Mouse (Mus musculus): ENCODE results near the gene Lzts2.

Gene Lzts2

GRCm38 (mm10) chr19:45002301-45002700, 11.9 kb upstream of the Lzts2 start:
- DNase-seq (ENCODE audit: extremely low read depth, insufficient read length, low spot score), result no peak

DNA sequence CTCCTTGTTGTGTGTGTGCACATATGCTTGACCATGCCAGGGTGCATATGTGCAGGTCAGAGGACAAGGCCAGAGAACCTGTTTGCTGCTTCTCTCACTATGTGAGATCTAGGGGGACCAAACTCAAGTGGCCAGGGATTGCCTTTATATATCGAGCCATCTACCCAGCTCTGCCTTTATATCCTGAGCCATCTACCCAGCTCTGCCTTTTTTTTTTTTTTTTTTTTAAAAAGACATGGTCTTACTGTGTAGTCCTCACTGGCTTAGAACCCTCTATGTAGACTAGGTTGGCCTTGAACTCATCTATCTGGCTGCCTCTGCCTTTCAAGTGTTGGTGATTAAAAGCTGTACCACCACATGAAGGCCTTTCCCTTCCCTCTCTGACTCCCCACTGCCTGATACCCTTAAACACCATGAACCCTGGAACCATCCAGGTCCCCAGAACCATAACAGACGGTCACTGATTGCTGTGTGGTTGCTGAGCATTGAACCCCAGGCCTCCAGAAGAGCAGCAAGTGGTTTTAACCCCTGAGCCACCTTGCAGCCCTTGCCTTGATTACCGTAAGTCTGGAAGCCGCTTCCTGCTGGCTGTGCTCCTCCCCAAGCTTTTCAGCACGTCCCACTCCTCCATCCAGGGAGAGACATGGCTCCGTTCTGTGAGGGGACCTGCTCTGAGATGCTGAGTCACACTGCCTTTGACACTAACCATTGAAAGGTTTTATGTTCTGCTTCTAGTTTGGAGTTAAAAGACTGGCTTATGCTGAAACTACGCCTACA, 10.3 kb upstream of the Lzts2 start:
- no peak for DNase-seq (ENCODE audit: extremely low read depth, insufficient read length, low spot score)

DNA sequence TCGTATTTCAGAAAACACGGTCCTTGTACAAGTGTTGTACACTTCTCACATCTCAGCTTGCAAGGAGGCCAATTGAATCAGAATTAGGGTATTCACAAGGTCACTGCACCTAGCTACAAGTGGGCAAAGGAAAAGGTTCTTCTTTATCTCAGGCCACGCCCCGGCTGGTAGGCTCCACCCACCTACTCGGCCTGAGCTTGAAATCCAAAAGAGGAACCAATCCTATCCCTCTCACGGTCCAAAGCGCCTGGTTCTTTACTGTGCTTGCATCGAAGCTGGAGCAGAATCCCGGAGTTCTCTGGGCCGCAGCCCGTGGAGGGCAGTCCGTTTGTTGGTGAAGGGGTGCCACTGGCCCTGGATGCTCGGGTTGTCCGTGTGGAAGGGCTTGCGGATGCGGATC, 8.8 kb upstream of the Lzts2 start, which contains the start of gene Twnk:
Gene Twnk, plus strand, starts transcription at position 220 of the 400 bp plus-strand sequence.
- DNase-seq (ENCODE audit: extremely low read depth, insufficient read length, low spot score), result peak; percentile 72

DNA sequence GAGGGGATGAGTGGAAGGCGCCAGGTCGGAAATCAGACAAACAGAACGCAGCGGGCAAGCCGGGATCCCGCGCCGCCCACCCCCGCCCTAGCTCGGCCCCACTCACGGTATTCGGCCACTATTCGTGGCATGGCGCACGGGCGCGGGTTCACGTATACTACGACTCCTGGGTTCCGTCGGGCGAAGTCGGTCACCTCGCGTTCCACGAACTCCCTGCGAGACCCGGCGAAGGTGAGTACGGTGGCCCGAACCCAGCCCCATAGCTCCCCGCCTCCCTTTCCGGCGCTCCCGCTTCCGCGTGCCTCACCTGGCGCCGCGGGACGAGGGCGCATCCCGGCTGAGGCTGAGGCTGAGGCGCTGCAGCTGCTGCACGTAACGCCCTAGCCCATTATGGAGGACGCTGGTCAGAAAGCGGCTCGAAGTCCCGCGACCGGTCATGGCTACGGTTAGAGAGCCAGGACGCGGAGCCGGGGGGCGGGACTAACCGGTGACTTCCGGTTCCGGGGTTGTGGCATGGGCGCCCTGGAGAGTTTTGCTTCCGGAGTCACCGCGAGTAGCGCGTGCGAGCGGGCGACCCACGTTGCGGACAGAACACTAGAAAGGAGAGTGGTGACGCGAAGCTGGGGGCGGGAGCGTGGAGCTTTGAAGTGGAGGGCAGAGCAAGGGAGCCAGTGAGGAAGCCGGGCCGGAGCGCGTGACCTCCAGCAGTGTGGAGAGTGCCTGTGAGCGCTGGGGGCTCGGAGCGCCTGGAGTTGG, 8.1 kb upstream of the Lzts2 start, which contains the start of gene Mrpl43:
Gene Mrpl43, minus strand, starts transcription at position 486 of the 756 bp plus-strand sequence.
- peak; percentile 96 for DNase-seq (ENCODE audit: extremely low read depth, insufficient read length, low spot score)

GRCm38 (mm10) chr19:45007021-45007420, 7.2 kb upstream of the Lzts2 start:
- DNase-seq (ENCODE audit: extremely low read depth, insufficient read length, low spot score), result no peak

- DNase-seq (ENCODE audit: extremely low read depth, insufficient read length, low spot score), result no peak
These were observed 6.6 kb upstream of the Lzts2 start for GRCm38 (mm10) chr19:45007425-45008191.

DNA sequence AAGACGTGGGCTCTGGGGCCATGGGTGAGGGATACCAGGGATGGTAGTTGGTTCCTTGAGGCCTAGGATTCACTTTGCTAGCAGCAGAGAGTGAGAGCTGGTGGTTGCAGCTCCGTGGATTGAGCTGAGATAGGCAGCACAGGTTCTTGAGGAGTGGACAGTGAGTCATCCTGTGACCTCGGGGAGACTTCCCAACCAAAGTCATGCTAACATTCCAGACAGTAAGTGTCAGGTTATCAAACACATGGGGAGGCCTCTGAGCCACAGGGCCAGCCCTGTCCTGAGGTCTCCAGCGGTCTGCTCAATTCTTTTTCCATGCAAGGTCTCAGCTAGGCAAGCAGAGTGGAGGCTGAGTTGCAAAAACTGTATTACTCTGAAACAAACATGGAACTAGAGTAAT, 3.6 kb upstream of the Lzts2 start:
- DNase-seq (ENCODE audit: extremely low read depth, insufficient read length, low spot score), result no peak

- no peak for DNase-seq (ENCODE audit: extremely low read depth, insufficient read length, low spot score)
These were observed 2.0 kb upstream of the Lzts2 start for GRCm38 (mm10) chr19:45012219-45012618.

GRCm38 (mm10) chr19:45012636-45013035, 1.6 kb upstream of the Lzts2 start:
- DNase-seq (ENCODE audit: extremely low read depth, insufficient read length, low spot score), result no peak

GRCm38 (mm10) chr19:45013581-45014225, 511 bp upstream of the Lzts2 start:
- no peak for DNase-seq (ENCODE audit: extremely low read depth, insufficient read length, low spot score)

DNA sequence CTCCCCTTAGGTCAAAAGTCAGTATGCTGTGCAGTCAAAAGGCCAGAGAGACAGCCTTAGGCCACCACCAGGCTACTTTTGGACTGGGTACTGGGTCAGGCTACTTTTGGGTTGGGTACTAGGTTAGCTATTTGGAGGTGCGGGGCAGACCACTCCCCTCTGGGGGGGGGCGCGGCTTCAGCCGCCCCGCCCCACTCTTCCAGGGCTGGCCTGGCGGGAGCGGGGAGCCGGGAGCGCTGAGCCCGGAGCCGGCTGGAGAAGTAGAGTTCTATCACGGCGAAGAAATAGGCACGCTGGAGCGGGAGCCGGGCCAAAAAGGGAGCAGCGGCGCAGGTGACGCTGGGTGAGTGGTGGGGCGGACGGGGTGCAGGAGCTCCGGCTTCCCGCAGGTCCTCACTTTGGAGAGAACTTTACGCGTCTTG, 778 bp downstream of the Lzts2 start:
- DNase-seq (ENCODE audit: extremely low read depth, insufficient read length, low spot score), result peak; percentile 74

DNA sequence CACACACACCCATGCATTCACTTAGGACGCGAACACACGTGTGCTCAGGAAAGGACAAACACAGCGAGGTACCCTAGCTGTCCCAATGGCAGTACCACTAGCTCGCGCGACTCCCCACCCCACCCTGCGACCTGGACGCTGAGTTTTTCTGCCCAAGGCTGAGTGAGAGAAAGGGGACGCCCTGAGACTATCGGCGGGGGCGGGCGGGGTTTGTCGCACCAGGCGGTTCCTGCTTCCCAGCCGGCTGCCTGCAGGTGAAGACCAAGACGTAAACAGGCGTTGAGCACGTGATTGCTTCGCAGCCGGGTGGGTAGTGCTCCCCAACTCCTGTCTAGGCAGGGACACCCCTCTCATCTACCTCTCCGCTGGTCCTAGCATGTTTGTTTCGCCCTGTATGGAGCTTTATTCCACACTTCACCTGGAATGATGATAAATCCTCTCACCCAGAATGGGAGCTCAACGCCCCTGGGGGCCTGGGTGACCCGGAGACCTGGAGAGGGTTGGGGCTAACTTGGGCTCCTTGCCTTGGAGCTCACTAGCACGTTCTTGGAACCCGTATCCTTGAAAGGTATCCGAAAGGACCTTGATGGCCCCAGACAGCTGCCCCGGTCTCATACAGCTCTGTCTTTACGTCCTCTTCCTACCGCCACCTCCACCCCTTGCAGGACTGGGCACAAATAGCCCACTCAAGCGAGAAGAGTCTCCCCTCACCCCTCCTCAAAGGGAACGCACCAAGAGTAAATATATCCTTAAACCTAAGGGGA, 1.5 kb downstream of the Lzts2 start:
- peak; percentile 58 for DNase-seq (ENCODE audit: extremely low read depth, insufficient read length, low spot score)

DNA sequence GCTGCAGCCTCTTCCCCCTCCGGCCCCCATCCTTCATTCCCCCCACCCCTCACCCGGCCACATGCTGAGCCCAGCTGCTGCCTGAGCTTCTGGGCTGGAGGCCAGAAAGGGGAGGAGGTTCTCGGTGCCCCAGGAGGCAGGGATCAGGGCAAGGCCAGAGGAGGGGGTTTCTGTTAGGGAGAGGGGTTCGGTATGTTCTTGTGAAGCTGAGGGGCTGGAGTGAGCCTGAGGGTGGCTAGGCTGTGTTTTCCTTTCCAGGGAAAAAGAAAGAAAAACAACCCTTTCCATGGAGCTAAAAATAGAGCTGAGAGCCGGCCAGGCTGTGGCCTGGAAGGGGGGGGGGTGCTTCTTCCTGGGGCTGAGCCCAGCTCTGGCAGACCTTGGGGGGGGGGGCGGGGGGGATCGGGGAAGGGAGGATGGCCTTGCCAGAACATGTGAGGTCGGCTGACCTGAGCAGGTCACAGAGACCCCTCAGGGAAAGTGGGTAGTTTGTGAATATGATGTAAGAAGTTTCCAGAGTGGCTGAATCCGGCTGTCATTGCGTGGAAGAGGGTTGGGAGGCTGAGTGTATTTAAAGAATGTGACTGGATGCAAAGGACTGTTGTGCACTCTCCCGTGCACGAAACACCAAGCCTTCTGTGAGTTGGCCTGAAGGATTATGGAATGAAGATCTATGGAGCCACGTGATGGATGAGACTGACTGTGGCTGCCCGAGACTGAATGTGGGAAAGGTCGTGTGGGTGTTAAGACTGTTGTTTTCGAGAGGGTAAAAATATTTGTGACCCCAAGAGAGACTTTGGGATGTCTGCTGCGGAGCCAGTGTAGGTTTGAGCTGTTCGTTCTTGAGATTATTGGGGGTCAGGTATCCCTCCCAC, 2.4 kb downstream of the Lzts2 start:
- peak; percentile 66 for DNase-seq (ENCODE audit: extremely low read depth, insufficient read length, low spot score)

- DNase-seq (ENCODE audit: extremely low read depth, insufficient read length, low spot score), result peak; percentile 87
These were observed 3.1 kb downstream of the Lzts2 start for GRCm38 (mm10) chr19:45017216-45017771.

- peak; percentile 81 for DNase-seq (ENCODE audit: extremely low read depth, insufficient read length, low spot score)
These were observed 3.7 kb downstream of the Lzts2 start for GRCm38 (mm10) chr19:45017909-45018308.

GRCm38 (mm10) chr19:45018351-45018831, 4.2 kb downstream of the Lzts2 start:
- DNase-seq (ENCODE audit: extremely low read depth, insufficient read length, low spot score), result peak; percentile 61

GRCm38 (mm10) chr19:45020348-45020747, 6.1 kb downstream of the Lzts2 start:
- DNase-seq (ENCODE audit: extremely low read depth, insufficient read length, low spot score), result peak; percentile 73

- DNase-seq (ENCODE audit: extremely low read depth, insufficient read length, low spot score), result no peak
These were observed 7.1 kb downstream of the Lzts2 start for GRCm38 (mm10) chr19:45021362-45021761.
